Mouse (Mus musculus): ENCODE data around the gene Kat14.
"Not testable (repeated sequence)": the region's sequence is repeated elsewhere in the genome, so short reads cannot be mapped to it uniquely, and the experiment has no call there.

The Kat14 gene

DNA sequence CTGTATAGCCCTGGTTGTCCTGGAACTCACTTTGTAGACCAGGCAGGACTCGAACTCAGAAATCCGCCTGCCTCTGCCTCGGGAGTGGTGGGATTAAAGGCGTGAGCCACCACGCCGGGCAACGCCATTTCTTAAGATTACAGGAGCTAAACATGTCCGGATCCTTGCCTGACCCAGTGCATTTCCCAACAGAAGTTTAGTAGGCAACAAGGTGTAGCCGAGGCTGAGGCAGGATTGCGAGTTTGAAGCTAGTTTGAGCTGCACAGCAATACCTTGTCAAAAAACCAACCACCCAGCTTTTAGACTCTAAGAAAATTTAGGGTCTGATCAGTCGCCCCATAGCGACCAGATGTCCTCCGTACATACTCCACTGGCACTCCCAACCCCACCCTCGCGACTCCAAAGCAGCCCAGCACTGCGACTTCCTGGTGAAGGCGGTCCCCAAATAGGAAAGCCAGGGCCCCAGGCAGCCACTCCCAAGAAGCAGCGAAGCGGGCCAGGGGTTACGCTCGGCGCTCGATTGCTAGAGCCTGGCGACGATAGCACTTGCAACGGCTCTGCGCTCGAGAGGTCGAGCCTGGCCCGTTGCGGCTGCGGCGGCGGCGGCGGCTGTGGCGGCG lies at the start of gene Kat14, which contains the start of gene Pet117:
Gene Kat14, plus strand, starts transcription at position 584 of the 620 bp plus-strand sequence.
Gene Pet117, plus strand, starts transcription at position 597 of the 620 bp plus-strand sequence.
- peak; percentile 80 for DNase-seq (ENCODE audit: low spot score)

DNA sequence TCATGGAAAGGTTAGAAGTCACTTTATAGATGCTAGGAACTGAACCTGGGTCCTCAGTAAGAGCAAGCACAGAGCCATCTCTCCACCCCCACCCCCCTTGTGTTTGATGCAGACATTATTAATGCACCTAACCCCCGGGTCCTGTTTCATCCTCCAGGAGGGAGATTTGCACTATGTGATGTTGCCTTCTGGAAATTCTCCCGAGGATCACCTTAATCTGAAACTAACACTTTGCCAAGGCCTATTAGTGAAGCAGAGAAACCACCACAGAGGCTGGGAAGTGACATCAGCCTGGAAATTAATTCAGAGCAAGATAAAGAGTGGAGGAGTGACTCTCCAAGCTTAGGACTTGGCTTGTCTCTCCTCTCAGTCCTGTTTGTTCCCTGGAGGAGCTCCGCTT lies 44.6 kb upstream of the Kat14 start:
- no peak for DNase-seq (ENCODE audit: low spot score)

DNA sequence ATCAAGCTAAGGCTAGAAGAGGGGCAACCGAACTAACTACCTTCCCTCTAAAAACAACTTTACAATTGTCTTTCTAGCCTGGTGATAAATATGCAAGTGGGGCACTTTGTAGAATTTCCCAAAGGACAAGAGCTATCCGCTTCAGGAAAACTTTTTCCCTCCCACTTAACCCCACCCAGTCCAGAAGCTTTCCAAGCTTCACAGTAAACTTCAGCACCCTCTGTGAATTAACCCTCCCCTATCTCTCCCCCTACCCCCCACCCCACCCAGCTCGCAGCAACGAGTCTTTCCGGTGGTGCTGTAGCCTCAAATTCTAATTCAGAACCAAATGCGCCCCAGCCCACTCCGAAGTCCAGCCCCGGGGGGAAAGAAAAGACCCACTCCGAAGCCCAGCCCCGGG lies 39.3 kb upstream of the Kat14 start:
- no peak for DNase-seq (ENCODE audit: low spot score)

DNA sequence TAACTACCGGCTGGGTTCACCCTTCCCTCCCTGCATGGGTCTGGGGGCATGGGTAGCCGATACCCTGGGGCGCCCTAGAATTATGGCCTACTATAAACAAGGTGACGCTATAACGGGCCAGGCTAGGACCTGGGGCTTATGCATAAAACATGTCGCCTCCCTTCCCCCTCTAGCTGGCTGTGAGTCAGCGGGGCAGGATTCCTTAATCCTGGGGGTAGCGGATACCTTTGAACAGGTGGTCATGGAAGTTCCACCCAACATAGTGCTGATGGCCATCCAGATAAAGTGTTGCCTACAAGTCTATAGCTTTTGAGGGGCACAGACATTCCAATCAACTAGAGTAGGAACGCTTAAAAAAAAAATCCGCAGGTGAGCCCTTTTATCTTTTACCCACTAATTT lies 38.8 kb upstream of the Kat14 start:
- DNase-seq (ENCODE audit: low spot score), result no peak

DNA sequence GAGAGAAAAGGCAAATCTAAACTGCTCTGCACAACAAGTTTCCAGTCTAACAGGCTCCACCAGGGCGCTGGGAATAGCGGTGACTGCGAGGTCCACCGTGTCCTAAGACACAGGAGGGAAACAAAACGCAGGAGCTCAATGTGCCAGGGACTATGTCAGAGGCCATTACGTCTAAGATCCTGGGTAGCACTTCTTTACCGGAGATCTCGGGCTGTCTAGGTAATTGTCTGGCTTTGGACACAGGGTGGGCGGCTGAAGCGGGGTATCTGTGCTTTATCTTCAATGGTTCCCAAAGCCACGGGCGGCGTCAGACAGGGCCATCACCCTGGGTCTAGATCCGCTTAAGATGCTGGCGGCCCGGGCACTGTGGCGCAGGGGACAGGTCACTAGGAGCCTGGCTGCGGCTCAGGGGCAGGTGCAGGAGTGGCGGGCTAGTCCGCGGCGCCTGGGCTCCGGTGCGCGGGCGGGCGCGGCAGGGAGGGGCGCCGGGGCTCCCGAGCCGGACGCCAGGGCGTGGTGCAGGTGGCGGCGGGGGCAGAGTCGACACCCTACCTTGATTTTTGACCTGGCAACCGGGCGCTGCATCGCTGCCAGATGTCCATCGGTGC lies 38.3 kb upstream of the Kat14 start:
- DNase-seq (ENCODE audit: low spot score), result no peak

DNA sequence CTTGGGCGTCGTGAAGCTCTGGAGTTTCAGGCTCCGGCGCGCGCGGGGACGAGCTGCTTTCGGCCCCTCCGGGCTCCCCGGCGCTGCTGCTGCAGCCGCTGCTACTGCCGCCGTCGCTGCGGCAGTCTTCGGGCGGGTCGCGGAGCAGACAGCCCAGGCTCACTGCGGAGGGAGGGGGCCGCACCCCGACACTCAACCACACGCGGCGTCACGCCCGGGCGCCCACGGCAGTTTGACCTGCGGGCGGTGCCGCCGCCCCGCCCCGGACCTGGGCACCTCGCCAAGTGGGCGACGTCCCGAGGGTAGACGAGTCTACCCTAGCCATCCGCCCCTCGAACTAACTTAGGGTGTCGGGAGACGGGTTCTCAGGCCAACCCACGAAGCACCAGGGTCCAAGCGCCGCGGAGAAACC lies 37.8 kb upstream of the Kat14 start:
- DNase-seq (ENCODE audit: low spot score), result no peak

DNA sequence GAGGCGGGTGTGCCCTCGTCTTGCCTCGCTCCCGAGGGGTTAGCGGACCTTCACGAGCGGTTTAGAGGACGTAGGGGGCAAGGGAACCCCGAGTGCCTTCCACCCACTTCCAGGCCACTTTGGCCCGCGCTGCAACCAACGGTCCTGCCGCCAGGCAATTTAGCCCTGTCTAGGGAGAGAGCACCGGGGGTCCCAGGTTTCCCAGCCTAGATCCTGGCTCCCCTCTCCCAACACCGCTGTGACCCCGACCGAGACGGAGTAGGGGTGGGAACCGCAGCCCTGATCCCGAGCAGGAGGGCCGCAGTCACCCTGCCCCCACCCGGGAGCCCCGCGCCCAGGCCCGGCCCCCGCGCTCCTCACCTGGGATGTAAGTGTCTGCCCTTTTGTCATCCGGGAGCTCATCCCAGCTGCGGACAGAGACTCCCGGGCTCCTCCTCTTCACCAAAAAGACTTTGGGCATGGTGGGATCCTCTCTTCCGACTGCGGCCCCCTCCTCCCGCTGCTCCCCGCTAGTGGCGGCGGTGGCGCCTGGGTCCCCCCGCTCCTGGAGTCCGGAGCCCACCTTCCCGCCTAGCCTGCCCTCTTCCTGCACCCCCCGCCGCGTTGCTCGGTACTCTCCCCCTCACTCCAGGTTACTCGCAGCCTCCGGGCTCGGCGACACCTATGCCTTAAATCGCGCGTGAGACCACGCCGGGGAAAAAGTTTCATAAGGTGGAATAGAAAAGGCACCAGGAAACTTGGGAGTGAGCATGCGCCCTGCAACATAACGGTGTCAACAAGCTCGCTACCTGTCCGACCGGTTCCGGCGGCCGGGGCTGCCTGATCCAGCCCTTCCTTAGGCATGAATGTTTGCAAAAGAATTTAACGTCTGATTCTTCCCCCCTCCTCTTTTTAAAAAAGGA lies 37.1 kb upstream of the Kat14 start, which contains the start of gene Ovol2:
Gene Ovol2, minus strand, starts transcription at position 746 of the 902 bp plus-strand sequence.
- DNase-seq (ENCODE audit: low spot score), result no peak

DNA sequence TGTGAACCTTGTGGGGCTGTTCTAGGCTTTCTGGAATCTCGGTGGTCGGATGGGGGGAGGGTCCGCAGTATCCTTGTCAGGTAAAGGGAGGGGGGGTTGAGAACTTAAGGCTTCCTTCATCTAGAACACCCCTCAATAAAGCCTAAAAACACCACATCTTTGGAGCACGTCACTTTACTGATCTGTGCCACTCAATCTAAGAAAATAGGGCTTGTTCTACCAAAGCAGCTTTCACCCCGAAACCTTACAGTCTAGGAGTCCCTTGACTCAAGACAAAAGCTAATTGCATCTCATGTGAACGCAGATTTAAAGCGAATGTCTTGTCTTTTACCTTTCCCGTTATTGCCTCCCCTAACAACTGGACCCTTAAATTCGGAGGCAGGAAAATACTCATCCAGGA lies 36.3 kb upstream of the Kat14 start:
- DNase-seq (ENCODE audit: low spot score), result no peak

DNA sequence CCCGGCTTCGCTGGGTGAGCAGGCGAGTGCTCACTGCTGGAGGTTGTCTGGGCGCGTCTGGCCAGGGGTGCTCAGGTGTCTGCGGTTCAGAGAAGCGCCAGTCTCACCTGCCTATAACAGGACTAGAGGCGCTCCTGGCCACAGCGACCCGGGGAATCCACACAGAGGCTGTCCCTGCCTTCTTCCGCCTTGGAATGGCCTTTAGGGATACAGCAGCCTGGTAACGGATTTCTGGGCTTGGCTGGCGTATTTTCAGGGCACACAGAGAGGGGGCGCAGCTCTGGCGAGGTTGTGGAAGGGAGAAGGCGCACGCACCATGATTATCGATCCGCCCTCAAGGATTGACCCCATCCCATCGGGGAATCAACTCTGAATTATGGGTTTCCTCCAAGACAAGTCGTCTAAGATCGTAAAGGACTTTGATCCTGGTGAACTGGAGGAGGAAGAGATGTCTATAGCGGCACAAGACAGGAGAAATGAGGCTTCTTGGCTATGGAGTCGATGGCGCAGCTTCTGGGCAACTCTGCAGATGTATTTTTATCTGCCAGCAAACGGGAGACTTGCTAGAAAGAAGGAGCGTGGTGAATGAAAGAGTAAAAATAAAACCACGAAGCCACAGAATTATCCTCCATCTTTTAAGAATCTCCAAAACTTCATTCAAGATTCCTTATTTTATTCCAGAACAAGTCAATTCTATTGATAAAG lies 35.5 kb upstream of the Kat14 start:
- no peak for DNase-seq (ENCODE audit: low spot score)

DNA sequence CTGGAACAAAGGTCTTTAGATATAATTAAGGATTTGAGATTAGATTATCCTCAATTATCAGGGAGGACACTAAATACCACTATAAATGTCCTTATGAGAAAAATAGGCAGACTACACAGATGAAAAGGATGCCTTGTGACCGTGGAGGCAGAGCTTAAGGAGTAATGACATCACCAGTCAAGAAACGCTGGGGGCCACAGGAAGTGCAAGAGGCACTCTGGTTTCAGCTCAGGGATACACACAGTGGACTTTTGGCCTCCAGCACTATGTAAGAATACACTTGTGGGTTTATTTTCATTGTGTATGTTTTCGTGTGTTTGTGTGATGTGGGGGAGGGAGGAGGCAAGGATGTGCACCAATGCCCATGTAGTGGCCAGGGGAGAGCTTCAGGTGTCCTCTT lies 31.6 kb upstream of the Kat14 start:
- DNase-seq (ENCODE audit: low spot score), result no peak

DNA sequence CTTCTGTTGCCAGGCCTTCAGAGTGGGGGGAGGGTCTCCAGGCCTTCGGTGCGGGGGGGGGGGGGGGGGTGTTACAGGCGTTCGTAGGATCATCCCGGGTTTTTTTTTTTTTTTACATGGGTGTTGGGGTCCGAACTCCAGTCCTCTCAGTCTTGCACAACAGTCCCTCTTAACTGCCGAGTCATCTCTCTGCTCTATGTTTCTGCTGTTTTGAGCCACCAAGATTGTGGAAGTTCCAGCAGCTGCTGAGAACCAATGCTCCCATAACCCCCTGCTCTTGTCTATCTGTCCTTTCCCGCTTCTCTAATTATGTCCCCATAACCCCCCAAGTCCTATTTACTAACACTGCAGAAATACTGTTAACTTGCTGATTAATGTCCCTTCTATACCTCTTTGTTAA lies 31.1 kb upstream of the Kat14 start:
- no peak for DNase-seq (ENCODE audit: low spot score)

DNA sequence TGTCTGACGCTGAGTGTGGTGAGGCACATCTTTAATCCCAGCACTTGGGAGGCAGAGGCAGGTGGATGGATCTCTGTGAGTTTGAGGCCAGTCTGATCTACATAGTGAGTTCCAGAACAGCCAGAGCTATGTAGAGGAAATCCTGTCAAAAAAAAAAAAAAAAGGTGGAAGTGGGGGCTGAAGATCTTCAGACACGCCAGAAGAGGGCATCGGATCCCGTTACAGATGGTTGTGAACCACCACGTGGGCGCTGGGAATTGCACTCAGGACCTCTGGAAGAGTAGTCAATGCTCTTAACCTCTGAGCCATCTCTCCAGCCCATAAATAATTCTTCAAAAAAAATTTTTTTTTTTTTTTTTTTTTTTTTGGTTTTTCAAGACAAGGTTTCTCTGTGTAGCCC lies 30.6 kb upstream of the Kat14 start:
- not testable (repeated sequence) for DNase-seq (ENCODE audit: low spot score)

DNA sequence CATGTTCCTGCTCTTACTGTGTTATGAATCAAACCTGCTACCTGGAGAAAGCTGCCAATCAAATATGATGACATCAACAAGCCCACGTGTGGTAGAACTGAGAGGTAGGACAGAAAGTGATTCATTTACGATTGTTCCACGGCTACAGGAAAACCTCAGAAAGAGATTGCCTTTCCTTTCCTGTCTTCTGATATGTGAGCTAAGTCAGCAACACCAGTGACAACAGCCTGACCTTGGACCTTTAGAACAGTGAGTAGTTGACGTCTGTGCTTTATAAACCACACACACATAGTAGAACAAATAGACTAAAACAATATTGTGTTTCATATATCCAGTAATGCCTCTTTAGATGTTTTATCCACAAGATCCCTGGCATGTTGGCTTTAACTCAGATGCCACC lies 25.6 kb upstream of the Kat14 start:
- DNase-seq (ENCODE audit: low spot score), result no peak

DNA sequence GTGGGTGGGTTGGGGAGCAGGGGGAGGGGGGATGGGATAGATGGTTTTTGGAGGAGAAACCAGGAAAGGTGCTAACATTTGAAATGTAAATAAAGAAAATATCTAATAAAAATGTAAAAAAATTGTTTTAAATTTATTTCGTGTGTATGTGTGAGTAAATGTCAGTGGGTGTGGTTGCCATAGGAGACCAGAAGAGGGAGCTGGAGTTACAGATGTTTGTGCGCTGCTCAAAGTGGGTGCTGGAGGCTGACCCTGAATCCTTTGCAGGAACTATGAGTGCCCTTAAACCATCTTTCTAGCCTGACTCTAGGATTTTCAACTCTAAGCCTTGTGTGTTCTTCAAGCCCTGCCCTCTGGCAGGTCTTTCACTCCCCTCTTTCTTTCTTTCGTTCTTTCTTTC lies 20.3 kb upstream of the Kat14 start:
- DNase-seq (ENCODE audit: low spot score), result no peak

DNA sequence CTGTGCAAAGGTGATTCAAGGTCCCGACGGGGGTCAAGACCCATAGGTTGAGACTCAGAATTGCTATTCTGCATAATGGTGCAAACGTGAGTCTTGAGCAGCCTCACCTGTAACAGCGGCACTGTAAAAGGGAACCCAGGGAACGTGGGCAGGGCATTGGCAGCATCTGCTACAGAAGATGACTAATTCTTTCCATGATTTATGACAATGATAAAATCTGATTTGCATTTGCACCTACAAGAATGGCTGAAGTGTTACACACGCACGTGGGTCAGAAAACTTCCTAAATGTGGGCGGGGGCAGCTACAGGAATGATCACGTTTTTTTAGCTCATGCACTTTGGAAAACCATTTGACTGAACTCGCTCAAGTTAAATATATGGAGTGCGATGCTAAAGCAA lies 15.9 kb upstream of the Kat14 start:
- no peak for DNase-seq (ENCODE audit: low spot score)

DNA sequence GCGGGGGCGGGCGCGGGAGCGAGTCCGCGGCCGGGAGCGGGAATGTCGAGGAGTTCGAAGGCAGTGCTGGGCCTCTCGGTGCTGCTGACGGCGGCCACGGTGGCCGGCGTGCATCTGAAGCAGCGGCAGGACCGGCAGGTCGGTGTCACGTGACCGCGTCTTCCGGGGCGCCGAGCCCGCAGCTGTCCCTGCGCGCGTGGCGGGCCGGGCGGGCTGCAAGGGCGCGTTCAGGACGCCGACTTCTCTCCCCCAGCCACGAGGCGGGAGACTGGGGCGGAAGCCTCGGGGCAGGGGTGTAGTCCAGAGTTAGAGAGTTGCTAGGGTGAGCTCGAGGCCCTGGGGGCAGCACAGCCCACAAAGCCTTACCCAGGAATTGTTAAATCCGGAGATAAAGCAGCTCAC lies 238 bp downstream of the Kat14 start:
- DNase-seq (ENCODE audit: low spot score), result no peak

DNA sequence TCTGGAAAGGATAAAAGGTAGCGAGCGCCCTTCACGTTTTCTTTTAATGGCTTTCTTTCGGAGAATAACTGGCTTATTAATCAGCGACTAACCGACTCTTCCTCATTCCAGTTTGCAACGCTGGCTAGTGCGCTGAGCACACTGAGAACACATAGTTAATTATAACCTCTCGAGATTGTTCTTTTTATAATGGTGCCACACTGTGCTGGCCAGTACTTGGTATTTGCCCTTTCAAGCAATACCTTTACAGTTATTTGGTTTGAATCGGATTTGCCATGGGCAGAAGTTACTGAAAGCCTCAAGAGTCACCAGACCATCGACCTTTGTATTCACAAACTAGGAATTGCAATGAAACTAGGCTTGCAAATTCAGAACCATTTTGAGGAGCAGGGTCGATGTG lies 728 bp downstream of the Kat14 start:
- no peak for DNase-seq (ENCODE audit: low spot score)

DNA sequence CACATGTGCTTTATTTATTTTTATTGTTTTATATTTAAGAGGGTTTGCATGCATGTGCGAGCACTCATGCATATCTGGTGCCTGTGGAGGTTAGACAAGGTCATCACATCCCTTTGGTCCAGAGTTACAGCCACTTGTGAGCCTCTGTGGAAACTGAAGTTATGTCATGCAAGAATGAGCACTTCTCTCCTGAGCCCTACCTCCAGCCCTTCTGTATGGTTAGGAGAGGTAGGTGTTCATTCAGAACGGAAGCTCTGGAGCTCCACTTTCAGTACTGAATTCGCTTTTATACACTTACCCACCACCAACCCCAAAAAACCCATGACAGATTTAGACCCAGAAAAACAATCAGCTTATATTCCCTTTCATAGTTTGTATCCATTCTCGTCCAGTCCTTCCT lies 2.8 kb downstream of the Kat14 start:
- DNase-seq (ENCODE audit: low spot score), result no peak

DNA sequence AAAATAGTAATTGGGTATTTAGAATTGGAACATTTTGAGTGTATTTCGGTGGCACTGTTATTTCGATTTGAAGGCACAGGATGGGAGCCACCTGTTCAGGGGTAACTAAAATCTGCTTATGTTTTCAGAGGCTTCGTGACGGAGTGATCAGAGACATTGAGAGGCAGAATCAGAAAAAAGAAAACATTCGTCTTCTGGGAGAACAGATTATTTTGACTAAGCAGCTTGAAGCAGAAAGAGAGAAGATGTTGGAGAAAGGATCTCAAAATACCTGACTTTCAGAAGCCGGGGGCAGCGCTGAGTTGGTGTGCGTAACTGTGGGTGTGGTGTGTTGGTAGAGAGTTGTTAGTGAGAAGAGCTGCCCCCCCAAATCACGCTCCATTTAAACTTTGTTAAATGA lies 4.3 kb downstream of the Kat14 start:
- no peak for DNase-seq (ENCODE audit: low spot score)

DNA sequence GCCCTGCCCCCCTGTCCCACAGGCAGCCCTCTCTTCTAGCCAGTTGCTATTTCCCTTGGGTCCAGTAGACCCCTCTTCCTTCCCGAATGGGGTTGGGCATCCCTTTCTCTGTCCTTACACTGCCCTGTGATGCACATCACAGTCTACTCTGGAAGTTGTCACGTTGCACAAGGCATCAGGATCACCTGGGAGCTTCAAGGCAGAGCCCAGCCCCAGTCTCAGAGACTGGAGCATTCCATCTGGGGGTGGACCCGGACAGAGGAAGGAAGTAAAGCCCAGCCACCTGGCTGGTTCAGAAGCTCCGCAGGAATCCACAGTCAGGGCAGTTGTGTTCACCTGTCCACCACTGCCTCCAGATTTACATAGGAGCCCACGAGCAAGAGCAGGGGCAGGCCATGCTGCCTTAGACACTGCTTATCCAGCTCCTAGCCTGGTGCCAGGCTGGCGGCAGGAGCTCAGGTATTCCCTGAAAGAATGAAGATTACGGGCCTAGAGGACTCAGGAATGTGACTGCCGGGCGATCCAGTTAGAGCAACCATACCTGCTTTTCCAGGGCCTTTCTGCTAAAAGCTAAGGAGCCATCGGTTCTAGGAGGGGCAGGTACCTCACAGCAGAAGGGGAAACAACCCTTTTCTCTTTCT lies 6.4 kb downstream of the Kat14 start:
- no peak for DNase-seq (ENCODE audit: low spot score)

DNA sequence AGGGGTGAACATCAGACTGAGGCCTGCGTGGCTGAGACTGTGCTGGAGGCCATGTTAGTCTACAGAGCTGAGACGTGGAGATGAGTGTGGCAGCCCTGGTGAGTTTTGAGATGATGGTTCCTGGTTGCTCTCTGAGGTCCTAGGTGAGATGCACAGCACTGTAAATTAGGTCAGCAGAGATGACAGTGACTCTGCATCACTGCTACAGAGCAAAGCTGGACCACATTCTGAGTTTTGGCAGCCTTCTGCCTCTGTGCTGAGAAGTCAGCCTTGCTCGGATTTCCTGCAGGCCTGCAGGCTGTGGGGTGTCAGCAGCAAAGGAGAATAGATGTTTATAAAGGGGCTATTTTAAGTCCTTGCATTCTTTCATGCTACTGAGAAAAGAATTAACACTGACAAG lies 12.5 kb downstream of the Kat14 start:
- DNase-seq (ENCODE audit: low spot score), result no peak

DNA sequence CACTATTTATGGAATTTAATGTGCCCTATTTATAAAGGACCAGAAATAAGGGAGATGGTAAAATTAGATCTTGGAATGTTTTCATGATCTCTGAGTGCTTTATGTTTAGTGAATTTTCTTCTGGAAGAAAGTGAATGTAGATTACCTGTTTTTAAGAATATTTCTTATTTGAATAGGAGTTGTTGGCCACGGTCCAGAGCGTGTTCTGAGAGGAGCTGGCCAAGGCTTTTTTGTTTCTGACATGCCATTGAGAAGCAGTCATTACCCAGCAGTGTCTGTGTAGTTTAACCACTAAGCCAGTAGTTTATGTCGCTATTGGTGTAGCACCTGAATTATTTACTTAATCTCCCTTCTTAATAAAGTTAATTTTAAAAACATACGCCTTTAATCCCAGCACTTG lies 13.0 kb downstream of the Kat14 start:
- no peak for DNase-seq (ENCODE audit: low spot score)
